Mouse (Mus musculus) lung, postnatal 14 days (tissue): ENCODE results near the gene Ugt1a7c.

ENCODE experiments used
- DNase-seq: peaks from one replicate; pipeline ENCODE4 v3.0.0; 2021

The Ugt1a7c gene

GRCm38 (mm10) chr1:88245881-88246280 is 151.0 kb downstream of the Ugt1a7c start:
- DNase-seq: no peak

GRCm38 (mm10) chr1:88246386-88246785 is 151.5 kb downstream of the Ugt1a7c start:
- no peak for DNase-seq

- DNase-seq: no peak
Measured at GRCm38 (mm10) chr1:88247660-88248059, 152.8 kb downstream of the Ugt1a7c start.

GRCm38 (mm10) chr1:88248658-88249057 is 153.8 kb downstream of the Ugt1a7c start:
- DNase-seq: no peak

- DNase-seq: no peak
Measured at GRCm38 (mm10) chr1:88249596-88249995, 154.7 kb downstream of the Ugt1a7c start.

DNA sequence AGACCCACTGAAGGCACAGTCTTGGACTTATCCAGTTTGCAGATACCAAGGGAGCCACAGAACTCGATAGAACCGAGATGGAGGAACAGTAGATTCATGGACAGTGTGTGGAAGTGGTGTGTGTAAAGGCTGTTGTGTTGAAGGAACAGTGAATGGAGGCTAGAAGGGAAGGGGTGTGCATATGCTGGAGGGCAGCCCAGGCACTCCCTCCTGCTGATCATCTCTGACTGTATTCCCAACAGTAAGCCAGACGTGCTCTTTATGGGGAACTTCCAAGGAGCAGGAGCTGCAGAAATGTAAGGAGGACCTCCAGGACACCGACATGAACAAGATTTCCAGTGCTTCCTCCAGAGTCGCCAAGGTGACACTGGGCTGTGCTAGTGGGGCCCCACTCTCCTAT is 155.2 kb downstream of the Ugt1a7c start:
- no peak for DNase-seq

- no peak for DNase-seq
Measured at GRCm38 (mm10) chr1:88253106-88253505, 158.2 kb downstream of the Ugt1a7c start.

GRCm38 (mm10) chr1:88253540-88253939 is 158.7 kb downstream of the Ugt1a7c start:
- no peak for DNase-seq

GRCm38 (mm10) chr1:88254793-88255465 is 160.1 kb downstream of the Ugt1a7c start:
- no peak for DNase-seq

DNA sequence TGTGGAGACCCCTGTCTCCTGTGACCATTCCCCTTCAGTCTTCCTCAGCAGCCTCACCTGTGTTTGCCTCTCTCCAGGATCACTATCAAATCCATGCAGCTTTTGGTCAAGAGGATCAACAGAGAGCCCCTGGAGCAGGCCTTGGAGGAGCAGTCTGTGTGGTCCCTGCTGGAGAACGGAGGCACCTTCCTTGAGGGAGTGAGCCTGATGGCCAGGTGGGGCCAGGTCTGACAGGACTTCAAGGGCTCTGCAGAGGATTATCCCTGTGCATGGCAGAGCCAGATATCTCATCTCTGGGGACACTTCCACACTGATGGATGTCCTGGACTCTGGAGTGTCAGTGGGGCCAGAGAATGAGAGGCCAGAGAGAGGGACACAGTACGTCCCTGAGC is 160.6 kb downstream of the Ugt1a7c start:
- DNase-seq: no peak

- DNase-seq: no peak
Measured at GRCm38 (mm10) chr1:88255989-88256754, 161.3 kb downstream of the Ugt1a7c start.

DNA sequence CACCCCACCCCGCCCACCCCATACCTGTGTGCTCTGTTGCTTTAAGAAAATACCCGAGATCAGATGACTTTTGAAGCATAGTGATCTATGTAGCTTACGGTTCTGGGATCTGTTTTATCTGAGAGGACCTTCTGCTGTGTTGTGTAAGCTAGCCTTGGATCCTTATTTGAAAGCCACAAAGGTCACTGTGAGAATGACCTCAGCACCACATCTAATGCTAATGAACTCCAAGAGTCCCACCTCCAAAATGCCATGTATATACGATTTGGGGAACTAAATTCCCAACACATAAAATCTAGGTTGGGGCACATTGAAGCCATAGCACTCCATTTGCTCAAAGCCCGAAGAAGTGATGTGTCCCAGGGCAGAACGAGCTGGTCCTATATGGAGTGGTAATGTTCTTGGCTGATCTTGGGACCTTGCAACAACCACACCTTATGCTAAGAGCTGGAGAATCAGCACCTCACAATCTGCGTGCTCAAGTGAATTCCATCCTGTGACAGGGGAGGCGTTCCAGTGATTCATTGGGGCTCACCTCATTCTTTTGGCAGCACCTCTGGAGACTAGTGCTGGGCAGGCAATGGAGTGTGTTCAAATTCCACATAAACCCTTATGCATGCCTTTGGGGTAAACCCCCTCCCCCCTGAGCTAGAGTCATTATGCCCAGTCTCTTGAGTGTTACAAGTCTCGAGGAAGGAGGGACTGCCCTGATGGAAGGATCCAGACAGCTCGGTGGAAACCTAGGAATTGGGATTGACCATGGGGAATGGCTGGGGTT is 162.2 kb downstream of the Ugt1a7c start:
- DNase-seq: no peak

DNA sequence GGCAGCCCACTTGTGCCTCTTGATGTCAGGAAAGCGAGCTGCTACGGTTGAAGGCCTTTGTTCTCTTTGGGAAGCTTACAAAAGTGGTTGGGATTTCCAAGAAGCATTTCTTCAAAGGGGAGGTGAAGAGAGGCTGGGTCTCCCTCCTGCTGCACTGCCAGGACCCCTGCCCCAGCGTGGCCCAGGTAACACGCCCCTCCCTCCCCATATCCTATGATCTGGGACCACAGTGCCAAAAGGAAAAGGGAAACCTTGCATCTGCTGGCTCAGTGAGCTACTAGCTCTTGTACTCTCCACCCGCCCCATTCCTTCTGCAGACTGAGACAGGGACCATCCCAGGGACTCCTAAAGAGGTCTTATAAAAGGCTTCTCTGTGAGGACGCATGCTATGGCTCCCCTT is 162.8 kb downstream of the Ugt1a7c start:
- DNase-seq: no peak

DNA sequence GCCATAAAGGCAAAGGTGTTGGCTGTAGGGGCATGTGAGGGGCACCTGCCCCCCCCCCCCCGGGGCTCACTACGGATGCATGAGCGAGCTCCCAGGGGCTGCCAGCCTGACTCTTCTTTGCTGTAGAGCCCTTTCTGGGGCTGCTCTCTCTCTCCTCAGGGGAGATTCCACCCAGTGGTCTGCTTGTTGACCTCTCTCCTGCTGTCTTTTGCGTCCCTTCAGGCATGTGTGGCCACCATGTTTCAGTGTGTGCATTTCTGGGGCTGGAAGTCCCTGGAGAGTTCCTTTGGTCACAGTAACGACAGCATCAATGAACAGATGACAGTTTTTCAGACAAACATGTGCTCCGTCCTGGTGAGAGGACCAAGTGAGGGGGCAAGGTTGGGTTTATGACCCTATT is 163.5 kb downstream of the Ugt1a7c start:
- no peak for DNase-seq

DNA sequence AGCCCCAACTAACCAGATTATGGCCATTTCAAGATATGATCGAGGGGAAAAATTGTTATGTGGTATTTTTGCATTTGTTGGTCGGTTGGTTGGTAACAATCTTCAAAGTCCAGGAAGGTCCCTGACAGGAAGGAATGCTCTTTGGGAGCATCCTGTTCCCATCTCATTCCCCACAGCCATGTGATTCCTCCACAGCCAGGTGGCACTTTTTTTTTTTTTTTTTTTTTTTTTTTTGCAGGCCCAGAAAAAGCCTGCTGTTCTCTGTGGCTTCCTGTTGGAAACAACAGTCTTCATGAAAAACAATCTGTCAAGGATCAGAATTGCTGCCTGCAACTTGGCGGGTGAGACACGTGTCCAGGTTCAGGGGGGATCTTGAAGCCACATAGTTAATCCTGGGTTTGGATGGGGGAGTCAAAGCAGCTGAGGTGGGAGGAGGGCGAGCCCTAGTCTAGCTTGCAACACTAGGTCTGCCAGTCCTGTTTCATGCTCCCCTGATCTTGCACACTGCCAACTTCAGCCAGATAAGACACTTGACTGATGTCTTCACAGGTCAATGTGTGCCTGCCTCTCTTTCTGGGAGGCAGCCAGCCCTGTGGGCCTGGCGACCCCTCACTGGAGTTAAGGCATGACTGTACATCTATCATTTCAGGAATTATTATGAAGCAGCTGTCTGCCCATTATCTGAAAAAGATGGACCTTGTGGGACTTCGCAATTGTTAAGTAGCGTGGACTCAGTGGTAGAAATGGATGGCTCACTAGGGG is 164.2 kb downstream of the Ugt1a7c start:
- no peak for DNase-seq

DNA sequence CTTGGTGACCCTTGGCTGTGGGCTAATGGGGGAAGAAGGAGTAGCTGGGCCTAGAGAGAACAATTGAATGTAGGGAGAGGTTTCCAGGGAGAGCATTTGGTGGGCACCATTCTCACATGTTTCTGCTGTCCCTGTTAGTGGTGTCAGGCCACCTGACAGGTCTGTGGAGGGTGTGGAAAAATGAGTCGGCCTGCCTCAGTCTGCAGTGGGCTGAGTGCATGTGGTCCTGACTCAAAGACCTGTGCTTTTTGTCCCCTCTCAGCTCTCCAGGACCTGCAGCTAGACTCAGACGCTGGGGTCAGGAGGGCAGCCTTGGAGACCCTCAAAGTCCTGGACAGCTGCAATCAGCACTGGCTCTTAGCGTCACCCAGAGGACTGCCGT is 164.8 kb downstream of the Ugt1a7c start:
- DNase-seq: no peak

DNA sequence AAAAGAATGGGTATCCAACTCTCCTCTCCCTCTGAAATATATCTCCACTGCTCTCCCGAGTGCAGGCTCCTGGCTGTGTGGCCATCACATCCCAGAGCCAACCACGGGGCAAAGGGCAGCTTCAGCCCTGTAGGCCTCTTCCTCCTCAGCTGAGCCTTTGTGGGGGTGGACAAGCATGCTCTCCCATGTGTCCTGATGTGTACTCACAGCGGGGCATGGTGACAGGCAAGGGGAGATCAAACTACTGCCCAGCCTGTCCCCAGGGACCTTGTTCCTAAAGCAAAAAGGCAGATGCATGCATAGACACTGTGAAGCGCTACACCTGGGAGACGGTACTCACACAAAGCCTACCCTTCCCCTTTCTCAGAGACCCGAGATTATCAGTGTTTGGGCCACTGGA is 165.3 kb downstream of the Ugt1a7c start:
- DNase-seq: no peak

- no peak for DNase-seq
Measured at GRCm38 (mm10) chr1:88260604-88261377, 165.9 kb downstream of the Ugt1a7c start.

- no peak for DNase-seq
Measured at GRCm38 (mm10) chr1:88261706-88262105, 166.8 kb downstream of the Ugt1a7c start.

DNA sequence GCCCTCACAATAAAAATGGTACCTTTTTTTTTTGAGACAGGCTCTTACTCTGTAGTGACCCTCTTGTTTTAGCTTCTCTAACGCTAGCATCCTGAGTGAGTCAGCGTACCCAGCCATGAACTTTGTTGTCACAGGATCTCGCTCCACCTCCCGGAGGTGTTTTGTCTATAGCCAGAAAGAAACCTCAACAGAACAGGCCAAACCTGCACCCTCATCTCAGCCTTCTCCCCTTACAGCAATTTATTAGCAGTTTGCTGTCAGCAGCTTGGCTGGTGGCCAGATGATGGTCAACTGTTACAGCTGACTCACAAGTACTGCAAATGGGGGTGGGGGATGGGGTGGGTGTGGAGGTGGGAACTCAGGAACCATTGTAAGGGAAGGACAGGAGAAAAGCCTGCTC is 167.4 kb downstream of the Ugt1a7c start:
- DNase-seq: no peak

DNA sequence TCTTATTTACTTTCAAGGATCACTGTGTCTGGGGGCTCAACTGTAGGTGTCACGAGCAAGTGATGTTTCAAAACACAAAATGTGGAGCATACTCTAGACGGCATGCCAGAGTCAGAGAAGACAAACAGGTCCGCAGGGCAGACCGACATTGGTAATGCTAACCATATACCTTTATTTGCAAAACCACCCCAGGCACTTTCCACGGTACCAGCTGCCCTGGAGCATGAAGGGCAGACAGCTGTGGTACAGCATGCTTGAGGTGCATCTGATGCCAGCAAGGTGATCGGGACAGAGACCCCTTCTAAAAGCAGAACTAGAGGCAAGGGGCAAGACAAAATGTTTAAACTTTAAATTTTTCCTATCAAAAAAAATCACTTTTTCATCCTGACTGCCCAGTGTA is 168.1 kb downstream of the Ugt1a7c start:
- no peak for DNase-seq

DNA sequence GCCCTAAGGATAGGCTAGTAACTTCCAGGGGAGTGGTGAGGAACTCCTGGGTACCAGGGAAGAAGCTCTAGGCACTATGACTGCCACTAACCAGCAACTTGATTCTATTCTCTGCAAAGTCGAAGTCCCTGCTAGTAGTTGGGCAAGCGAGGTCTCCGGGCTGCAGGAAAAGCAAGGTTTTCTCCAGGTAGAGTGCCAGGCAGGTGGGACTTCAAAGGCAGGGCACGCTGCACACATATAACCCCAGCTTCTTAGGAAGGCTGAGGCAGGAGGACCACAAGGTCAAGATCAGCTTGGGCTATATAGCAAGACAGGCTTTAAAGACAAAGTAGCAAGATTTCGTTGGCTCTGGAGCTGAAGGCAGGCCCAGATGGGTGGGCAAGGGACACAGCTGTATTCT is 168.9 kb downstream of the Ugt1a7c start:
- DNase-seq: no peak
